Mouse (Mus musculus) kidney, postnatal 4 days (tissue): ENCODE data around the gene Lrrc23.

Experiments
- DNase-seq, 2 experiments: peaks; one replicate each; pipeline ENCODE4 v3.0.0; 2021; ENCODE audit warnings: mixed read lengths in 2 of 2

Gene Lrrc23

GRCm38 (mm10) chr6:124767536-124767919 is 12.0 kb downstream of the Lrrc23 start:
- DNase-seq = no peak

DNA sequence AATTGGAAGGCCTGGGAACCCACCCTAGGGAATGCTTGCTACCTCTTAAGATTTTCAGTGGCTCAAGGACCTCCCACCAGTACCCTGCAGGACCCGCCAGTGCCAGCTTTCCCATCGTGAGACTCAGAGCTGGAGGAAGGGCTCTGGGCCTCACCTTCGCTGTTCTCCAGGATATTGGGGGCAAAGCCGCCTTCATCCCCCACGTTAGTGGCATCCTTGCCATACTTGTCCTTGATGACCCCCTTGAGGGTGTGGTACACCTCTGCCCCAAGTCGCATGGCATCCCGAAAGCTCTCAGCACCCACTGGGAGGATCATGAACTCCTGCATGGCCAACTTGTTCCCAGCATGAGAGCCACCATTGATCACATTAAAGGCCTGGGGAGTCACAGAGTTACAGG is 13.6 kb downstream of the Lrrc23 start:
- no peak for DNase-seq

DNA sequence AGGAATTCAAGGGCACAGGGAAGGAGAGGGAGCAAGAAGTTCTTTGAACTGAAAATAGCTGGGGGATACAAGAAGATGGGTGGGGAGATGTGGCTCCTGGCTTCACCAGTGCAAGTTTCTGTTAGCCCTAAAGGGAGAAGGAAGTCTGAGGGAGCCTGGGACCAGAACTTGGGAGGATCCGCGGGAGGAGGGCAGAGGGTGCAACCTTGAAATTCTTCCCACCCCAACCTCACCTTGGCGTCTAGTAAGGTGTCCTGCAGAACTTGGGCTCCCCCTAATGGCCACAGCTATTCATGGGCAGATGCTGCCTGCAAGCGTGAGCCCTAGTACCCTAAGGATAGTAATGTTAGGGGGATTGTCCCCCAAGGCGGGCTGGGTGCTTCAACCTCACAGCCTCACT is 20.3 kb downstream of the Lrrc23 start:
- DNase-seq = peak; percentile 89 to 91

DNA sequence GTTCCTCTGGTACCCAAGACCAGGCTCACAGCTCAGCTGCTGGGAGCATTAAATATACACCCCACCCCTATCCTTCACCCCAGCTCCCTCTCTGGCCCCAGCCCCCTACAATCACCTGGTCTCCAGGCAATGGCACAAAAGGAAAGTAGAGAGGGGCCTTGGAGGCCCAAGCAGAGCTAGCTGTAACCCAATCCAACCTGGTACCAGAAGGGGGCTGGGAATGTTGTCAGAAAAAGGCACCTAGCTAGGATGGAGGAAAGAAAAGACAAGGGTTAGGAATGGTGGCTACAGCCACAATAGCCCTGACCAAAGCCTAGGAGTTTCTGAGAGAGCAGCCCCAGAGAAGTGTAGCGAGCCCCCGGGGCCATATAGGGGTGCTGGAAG is 20.7 kb downstream of the Lrrc23 start:
- peak in 1 of 2 experiments; percentile 20 for DNase-seq

DNA sequence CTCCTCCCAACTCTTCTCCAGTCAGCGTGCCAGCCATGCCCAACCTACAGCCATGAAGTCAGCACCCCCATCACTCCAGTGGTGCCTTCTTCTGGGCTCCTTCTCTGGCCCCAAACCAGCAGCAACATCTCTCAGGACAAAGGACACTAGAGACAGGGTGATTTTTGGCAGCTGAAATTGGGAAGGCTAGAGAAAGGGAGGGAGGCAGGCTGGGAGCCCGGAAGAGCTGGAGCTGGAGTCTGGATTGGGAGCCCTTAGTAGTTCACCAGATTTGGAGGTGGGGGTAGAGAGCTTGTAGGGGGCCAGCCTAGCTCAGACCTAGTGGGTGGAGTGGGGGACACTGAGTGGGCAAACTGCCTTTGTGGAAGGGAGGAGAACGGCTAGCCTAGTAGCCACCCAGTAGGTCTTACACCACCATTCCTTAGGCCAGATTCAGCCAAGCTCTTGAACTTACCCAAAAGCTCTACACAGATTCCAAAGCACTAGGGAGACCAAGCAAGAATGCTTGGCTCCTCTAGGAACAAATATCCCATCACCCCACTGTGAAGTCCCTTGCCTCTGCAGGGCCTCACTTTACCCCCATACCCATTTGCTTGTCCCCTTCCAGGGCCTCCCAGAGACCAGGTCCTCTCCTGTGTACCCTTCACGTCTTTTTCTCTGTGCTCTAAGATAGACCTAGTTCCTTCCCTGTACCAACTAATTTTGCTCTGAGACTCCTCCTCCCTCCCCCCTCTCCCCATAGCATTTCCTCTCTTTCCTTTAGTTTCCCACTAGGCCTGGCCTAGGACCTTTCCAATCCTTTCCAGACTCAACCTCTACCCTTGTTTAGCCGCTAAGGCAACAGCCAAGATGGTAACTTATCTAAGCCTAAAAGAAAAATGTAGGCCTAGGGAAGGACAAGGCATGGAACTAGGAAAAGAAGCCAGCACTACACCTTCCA is 21.3 kb downstream of the Lrrc23 start:
- DNase-seq = peak; percentile 68 to 77

GRCm38 (mm10) chr6:124757351-124757880 is 22.1 kb downstream of the Lrrc23 start:
- no peak for DNase-seq

DNA sequence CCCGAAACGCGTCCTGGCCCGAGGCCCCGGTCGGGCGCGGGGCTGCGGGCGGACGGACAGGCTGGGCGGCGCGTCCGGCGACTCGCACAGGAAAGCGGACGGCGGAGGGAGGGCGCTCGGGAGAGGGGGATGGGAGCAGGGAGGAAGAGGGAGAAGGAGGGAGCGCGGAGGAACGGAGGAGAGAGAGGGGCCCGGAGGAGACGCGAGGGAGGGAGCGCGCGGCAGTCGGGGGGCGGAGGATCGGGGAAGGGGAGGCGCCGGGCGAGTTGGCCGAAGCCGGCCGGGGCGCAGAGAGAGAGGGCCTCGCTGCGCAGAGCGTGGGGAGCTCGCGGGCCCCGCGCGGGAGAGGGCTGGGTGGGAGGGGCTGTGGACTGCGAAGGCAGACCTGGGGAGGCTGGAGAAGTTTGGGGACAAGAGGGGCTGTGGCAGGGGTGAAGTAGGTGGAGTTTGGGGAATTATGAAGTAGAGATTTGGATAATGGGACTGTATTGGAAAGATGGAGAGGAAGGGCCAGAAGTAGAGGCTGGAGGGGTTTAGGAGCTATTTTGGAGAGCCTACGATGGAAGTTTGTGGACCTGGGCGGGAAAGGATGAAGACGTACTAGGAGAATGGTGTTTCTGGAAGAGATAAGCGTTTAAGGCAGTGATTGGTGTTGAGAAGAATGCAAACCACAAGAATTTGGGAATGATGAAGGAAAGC is 22.7 kb downstream of the Lrrc23 start:
- DNase-seq = peak; percentile 89 to 93

GRCm38 (mm10) chr6:124755831-124756595 is 23.5 kb downstream of the Lrrc23 start, which contains the start of the genes Gm45234 and Atn1:
Gene Gm45234, minus strand, starts transcription at chr6:124756021.
Gene Atn1, minus strand, starts transcription at chr6:124756524.
- peak; percentile 81 to 88 for DNase-seq

GRCm38 (mm10) chr6:124755306-124755705 is 24.2 kb downstream of the Lrrc23 start:
- DNase-seq = no peak

DNA sequence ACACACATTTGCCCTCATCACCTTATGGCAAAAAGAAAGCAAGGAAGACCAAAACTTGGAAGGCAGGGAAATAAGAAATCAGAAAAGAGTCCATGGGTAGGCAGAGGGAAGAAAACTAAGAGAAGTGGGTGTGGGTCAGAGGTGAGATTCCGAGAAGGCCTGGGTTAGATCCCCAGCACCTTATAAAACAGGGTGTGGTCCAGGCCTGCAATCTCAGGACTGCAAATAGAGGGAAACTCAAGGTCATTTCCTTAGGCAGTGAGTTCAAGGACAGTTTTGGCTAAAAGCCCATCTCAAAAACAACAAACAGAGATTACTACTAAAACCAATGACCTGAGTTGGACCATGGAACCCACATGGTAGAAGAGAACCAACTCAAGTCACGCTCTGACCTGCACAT is 25.7 kb downstream of the Lrrc23 start:
- no peak for DNase-seq

GRCm38 (mm10) chr6:124750405-124750804 is 29.1 kb downstream of the Lrrc23 start:
- no peak for DNase-seq

GRCm38 (mm10) chr6:124746654-124747632 is 32.6 kb downstream of the Lrrc23 start:
- DNase-seq = no peak

DNA sequence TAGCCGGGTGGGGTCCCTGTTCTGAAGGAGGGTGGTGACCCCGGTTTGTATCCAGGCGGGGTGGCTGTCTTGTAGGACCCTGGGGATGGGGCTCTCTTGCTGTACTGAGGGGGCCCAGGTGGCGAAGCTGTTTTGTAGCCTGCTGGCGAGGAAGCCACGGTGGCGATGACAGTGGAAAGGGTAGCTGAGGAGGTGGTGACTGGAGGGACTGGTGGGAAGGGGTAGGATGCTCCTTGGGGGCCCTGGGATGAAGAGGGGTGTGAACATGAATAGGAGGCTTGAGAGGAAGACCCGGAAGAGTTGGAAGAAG is 33.3 kb downstream of the Lrrc23 start:
- DNase-seq = no peak

DNA sequence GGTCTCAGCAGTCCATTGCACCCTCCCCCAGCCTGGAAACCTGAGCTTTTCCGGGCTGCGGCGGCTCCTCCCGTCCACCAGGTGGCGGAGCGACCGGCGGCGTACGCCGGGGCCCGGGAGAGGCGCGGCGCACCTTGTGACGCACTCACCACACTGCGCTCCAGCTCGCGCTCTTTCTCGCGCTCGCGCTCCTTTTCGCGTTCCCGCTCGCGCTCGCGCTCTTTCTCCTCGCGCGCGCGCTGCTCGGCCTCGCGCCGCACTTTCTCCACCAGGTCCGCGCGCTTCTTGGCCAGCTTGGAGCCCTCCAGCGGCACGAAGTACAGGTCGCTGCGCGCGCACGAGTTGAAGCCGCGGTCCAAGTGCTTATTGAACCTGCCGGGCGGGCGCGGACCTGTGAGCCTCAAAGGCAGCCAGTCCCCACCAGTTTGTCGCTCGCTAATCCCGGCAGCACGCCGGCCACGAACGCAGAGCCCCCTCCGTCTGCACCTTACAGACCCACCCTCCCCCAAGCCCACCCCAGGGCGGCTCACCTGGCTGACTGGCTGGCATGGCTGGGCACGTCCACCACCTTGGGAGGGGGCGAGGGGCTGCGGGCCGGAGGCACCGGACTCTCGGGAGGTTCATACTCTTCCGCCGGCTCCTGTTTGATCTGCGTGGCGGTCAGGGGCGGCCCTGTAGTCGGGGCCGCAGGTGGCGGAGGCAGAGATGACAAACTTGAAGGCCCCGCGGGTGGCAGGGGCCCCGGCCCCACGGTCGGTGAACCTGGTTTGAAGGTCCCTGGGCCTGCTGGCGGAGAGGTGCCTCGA is 33.8 kb downstream of the Lrrc23 start:
- DNase-seq = peak; percentile 94 to 96

- DNase-seq = peak in 1 of 2 experiments; percentile 60
Observed at GRCm38 (mm10) chr6:124744755-124745321, 34.7 kb downstream of the Lrrc23 start.

DNA sequence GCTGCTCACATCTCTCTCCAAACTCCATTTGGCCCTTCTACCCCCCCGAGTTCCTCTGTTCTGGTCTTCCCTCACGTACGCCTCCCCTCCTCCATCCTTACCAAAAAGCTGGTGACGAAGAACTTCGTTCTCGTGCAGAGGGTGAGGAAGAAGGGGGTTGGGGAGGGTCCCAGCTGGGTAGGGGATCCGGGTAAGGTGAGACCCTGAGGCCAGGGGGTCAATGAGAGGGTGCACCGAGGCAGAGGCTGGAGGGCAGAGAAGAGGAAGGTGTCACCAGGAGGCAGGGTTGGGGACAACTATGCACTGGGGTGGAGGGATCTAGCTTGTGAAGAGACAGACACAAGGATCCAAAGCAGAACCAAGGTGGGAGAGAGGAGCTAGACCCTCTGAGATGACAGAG is 35.9 kb downstream of the Lrrc23 start:
- no peak for DNase-seq

DNA sequence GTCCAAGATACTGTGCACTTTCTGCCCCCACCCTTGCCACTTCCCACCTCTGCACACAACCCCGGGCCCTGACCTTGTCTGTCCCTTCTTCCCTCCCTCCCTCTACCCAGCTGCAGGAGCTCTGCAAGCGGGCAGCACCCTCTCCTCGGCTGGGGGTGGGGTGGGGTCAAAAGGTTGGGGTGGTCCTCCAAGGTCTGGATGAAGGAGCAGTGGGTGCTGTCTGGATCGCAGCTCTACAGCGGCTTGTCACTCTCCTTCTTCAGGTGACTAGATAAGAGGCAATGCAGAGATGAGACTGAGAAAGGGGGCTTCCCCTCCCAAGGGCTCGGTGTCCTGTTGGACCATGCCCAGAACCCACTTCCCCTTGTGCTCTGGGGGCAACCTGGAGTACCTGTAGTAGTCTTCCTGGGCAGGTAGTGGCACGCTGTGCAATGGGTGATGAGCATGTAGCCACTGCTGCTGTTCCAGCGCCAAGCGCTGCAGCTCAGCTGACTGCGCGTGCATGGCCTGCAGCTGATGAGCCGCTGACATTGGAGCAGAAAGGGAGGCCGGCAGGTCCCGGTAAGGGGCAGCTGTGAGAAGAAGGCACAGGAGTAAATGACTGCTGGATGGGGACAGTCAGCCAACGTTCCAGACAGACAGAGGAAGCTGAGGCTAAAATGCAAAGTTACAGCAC is 36.5 kb downstream of the Lrrc23 start:
- DNase-seq = no peak

DNA sequence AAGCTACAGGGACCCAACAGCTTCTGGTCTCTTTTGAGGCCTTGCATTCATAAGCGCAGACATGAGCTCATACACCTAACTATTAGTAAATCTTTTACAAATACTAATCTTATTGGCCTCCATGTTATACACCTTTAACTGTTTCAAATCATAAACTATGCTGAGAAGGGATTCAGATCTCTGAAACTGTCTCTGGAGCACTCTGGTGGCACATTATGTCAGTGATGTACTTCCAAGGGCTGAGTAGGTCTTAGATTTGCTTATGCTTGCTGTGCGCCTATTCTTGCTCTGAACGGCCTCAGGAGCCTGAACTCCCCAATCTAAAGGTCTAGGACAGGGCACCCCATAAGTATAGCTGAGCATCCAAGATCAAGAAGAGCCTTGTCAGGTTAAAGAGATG is 37.7 kb downstream of the Lrrc23 start:
- no peak for DNase-seq

GRCm38 (mm10) chr6:124740888-124741761 is 38.4 kb downstream of the Lrrc23 start, which contains the start of gene Grcc10:
Gene Grcc10, minus strand, starts transcription at chr6:124741374.
- peak; percentile 88 to 94 for DNase-seq
